Mouse (Mus musculus) embryonic stem cell, embryonic (primary cell): ENCODE results near the gene Gpn2.

ENCODE experiments used
- CTCF ChIA-PET, 4 experiments: fragments of 300-600 bp in 2 of 4; fragments of 350-600 bp in 2 of 4; sonication (Branson Sonifier 250); formaldehyde crosslinking; loops; one replicate each; lab custom pipeline; 2022; ENCODE audit warnings: inconsistent platforms in 2 of 4; lab: Charles Lee
- POLR2A ChIA-PET, 4 experiments: fragments of 300-600 bp in 2 of 4; fragments of 350-600 bp in 2 of 4; sonication (Branson Sonifier 250); formaldehyde crosslinking; loops; one replicate each; lab custom pipeline; 2022; ENCODE audit warnings: antibody characterized with exemption in 4 of 4, inconsistent platforms in 1 of 4; lab: Charles Lee

Gene Gpn2

DNA sequence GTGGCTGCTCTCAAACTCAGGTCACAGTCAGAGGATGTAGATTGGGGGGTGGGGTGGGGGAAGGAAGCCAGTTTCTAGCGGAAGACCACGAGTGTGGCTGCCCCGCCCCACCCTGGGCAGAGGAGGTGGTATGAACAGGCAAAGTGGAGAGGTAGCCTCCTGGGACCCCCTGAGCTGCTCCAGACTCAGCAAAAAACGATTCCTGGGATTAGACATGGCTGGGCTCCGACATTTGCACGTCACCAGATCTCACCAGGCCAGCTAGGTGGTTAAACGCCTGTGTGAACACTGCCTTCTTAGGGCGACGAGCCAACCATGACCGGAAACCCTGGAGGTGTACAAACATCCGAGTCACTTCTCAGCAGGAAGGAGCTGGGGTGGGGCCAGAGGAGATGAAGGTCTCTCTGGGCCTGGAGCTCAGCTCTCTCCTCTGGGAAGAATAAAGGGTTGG lies 41.5 kb downstream of the Gpn2 start:
- CTCF ChIA-PET: interaction anchor here (0.6 to 4.8 kb wide), 16 partner anchors 8 to 347 kb away, joined by 3 to 21 read pairs (median 5); partner anchors contain the start of genes Zdhhc18 (in 2 of the 4) and Sfn (in 1 of the 4)
- POLR2A ChIA-PET: interaction anchor here (0.5 to 4.9 kb wide), 50 partner anchors 7 to 523 kb away, joined by 3 to 36 read pairs (median 4); partner anchors contain the start of genes Gpatch3 (in 2 of the 4), Arid1a (in 1 of the 4), Nudc (in 1 of the 4) and Pigv (in 1 of the 4)

DNA sequence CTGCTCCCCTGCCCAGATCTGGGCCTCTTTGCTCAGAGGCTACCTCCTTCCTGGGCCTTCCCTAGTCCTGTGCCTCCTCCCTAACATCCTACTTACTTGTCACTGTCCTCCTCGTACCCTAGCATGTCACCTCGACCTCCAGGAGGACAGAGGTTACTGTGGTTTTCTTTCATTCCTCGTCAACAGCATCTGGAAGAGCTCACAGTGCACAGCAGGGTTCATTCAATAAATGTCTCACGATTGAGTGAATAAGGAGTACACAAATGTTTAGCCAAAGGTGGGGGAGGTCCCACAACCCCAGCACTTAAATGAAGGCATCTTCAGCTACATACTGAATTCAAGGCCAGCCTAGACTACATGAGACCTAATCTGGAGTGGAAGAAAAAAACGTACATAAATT lies 42.1 kb downstream of the Gpn2 start:
- POLR2A ChIA-PET: interaction anchor here (0.5 to 4.9 kb wide), 42 partner anchors 7 to 489 kb away, joined by 3 to 36 read pairs (median 4); partner anchors contain the start of genes Gpatch3 (in 2 of the 4), Arid1a (in 1 of the 4), Nudc (in 1 of the 4) and Pigv (in 1 of the 4)
- CTCF ChIA-PET: interaction anchor here (0.6 to 4.8 kb wide), 13 partner anchors 7 to 347 kb away, joined by 3 to 21 read pairs (median 7); partner anchors contain the start of genes Zdhhc18 (in 2 of the 4) and Sfn (in 1 of the 4)

DNA sequence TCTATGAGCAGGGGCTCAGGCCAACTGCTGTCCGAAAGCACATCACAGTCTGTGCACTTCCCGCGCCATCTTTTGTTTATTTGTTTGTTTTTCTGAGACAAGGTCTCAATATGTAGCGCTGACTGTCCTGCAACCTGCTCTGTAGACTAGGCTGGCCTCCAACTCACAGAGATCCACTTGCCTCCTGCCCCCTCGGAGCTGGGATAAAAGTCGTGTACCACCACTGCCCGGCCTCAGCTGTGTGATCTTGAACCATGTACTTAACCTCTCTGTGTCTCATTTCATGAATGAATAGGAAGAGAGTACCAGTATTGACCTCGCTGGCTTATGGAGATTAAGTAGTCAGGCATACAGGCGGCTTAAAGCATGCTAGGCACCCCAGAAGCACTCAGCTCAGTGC lies 42.5 kb downstream of the Gpn2 start:
- CTCF ChIA-PET: interaction anchor here (0.6 to 4.8 kb wide), 9 partner anchors 12 to 25 kb away, joined by 3 to 21 read pairs (median 5); partner anchors contain the start of gene Sfn (in 1 of the 4)
- POLR2A ChIA-PET: interaction anchor here in 2 of 4 experiments (0.5 to 3.7 kb wide), 17 partner anchors 9 to 298 kb away, joined by 3 to 23 read pairs (median 6); partner anchors contain the start of gene Sfn (in 1 of the 2)

DNA sequence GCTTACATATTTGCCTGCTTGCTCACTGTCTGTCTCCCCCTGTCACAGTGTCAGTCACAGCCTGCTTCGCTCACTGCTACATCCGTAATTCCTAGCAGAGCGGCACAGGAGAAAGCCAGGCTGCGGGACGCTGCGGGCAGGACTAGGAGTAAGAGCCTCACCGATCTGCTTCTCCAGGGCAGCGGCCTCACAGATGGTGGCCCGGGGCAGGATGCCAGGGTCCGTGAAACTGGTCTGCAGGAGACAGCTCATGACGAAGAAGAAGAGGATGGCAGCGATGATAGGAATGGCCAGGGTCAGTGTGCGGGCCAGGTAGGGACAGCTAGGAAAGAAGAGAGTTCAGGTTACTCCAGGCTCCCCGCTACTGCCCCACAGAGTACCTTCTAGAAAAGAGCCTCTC lies 42.9 kb downstream of the Gpn2 start:
- ChIA-PET POLR2A (interaction anchor here in 3 of 4 experiments (0.5 to 3.7 kb wide), 18 partner anchors 9 to 298 kb away, joined by 3 to 23 read pairs (median 4); partner anchors contain the start of genes Sfn (in 1 of the 3) and Zdhhc18 (in 1 of the 3)), CTCF (interaction anchor here (0.6 to 4.8 kb wide), 11 partner anchors 13 to 65 kb away, joined by 3 to 21 read pairs (median 4); partner anchors contain the start of gene Sfn (in 1 of the 4))

DNA sequence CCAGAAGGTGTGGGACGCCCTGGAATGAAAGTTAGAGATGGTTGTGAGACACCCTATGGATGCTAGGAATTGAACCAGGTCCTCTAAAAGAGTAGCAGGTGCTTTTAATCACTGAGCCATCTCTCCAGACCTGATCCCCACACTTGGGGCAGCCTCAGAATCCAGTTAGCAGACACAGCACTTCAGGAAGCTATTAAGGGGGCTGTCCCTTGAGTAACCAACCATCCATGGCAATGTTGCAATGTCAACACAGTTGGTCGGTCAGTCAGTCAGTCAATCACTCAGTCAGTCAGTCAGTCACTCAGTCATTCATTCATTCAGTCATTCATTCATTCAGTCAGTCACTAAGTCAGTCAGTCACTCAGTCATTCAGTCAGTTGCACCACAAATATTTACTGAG lies 44.4 kb downstream of the Gpn2 start:
- ChIA-PET CTCF (interaction anchor here in 2 of 4 experiments (0.6 to 4.8 kb wide), 5 partner anchors 14 to 22 kb away, joined by 3 to 20 read pairs (median 4); partner anchors contain the start of gene Zdhhc18 (in 2 of the 2)), POLR2A (interaction anchor here in 3 of 4 experiments (0.8 to 2.9 kb wide), 12 partner anchors 9 to 148 kb away, joined by 3 to 9 read pairs (median 3); partner anchors contain the start of genes Tent5b (in 1 of the 3) and Zdhhc18 (in 1 of the 3))

DNA sequence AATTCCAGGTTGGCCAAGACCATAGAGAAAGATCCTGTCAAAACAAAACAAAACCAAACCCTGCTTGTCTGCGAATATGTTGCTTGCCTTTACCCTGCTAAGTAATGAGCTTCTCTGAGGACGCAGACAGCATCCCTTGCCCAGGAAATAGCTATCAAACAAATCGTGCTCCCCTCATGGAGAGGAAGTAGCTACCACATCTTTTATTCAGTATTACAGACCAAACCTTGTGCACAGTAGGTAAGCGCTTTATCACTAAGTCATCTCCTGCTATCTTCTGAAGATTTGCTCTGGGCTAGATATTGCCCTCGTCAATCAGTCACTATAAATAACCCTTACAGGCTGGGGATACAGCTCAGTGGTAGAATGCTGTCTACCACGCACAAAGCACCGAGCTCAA lies 45.0 kb downstream of the Gpn2 start:
- ChIA-PET POLR2A (interaction anchor here (0.6 to 2.9 kb wide), 13 partner anchors 8 to 123 kb away, joined by 3 to 9 read pairs (median 3); partner anchors contain the start of gene Sfn (in 1 of the 4)), CTCF (interaction anchor here in 3 of 4 experiments (0.6 to 4.8 kb wide), 6 partner anchors 10 to 21 kb away, joined by 3 to 20 read pairs (median 4); partner anchors contain the start of gene Zdhhc18 (in 2 of the 3))

DNA sequence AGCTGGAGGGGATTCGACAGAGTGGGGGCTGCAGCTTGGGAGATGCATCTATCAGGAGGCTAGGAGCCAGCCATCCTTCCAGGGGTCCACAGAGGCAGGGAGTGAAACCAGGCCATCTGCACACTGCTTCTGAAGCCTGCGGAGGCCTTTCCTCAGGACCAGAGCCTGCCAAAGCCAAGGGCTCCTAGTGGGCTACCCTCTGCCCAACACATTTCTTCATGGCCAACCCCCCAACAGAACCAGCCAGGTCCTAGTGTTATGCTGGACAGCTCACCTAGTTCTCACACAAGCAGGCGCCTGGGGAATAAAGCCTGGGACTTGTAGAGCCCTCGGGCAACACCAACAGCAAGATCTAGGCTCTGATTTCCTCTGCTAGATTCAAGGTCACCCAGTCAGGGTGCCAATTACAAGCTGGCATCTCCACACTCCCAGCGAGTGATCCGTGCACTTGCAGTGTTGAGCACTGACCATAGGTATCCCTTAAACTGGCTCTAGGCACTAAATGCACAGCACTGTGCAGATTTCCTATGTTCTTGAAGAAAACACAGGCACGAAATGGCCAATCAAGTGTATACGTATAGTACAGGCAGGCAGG lies 46.3 kb downstream of the Gpn2 start:
- CTCF ChIA-PET: interaction anchor here in 1 of 4 experiments (0.7 to 1.9 kb wide), 3 partner anchors 20 to 28 kb away, joined by 3 to 6 read pairs (median 3); partner anchors contain the start of genes Sfn and Zdhhc18
- POLR2A ChIA-PET: interaction anchor here in 3 of 4 experiments (0.7 to 3.0 kb wide), 9 partner anchors 9 to 238 kb away, joined by 3 to 10 read pairs (median 3); no protein-coding TSS in a partner anchor

DNA sequence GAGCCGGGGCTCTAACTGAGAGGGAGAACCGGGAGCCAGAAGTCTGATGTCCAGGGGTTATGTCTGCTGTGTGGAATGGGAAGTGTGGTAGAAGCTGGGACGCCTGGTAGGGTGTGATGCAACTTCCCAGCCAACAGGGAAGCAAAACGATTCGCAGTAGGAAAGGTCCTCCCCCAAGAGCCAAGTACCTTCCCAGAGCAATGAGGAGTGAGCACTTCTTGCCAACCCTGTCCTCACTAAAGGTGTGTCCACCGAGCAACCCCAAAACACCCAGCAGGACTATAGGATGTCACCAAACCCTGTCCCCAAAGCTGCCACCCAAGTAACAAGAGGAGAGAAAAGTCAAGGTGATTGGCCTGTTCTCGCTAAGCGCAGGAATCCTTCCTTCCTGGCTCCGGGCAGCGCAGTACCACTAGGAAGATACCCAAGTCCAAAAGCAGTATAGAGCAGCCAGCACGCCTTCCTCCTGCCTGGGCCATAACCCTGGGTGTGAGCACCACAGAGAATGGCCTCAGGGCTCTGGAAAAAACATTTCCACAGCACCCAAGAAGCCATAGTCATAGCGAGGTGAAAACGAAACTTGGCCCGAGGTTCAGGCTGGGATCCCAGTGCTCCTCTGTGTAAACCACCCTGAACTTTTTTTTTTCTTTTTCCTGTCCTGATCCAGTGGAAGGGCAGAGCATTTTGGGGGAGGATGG lies 47.1 kb downstream of the Gpn2 start:
- CTCF ChIA-PET: interaction anchor here (0.6 to 1.3 kb wide), 9 partner anchors 17 to 685 kb away, joined by 3 to 6 read pairs (median 4); partner anchors contain the start of gene Zdhhc18 (in 3 of the 4)
- POLR2A ChIA-PET: interaction anchor here in 3 of 4 experiments (0.8 to 3.4 kb wide), 20 partner anchors 7 to 209 kb away, joined by 3 to 36 read pairs (median 4); partner anchors contain the start of genes Gpatch3 (in 1 of the 3), Nudc (in 1 of the 3), Trnp1 (in 1 of the 3) and Zdhhc18 (in 1 of the 3)

DNA sequence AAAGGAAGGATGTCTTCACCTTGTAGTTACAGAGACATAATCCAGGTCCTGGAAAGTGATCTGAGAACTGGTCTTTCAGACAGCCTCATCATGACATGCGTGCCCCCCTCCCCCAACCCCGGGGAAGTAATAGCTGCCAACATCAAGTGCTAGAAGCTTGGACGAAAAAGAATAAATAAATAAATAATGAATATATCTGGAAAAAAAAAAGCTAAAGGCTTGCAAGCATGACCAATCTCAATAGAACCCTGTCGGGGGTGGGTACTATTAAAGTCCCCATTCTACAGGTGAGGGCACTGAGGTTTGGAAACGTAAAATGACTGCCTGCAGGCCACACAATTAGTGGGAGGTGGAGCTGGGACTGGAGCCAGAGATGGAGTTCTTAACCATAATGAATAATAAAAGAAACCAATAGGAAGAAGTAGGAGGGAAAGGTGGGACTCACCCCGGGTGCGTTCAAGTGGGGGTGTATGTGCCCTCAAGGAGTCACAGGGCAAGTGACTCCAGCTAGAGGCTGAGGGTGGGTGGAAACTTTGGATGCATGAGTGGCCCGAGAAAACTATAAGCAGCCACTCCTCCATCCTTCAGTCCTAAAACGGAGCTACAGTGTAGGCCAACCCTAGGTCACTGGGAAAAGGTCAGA lies 47.7 kb downstream of the Gpn2 start:
- CTCF ChIA-PET: interaction anchor here (0.5 to 1.3 kb wide), 15 partner anchors 10 to 684 kb away, joined by 3 to 6 read pairs (median 4); partner anchors contain the start of gene Zdhhc18 (in 3 of the 4)
- POLR2A ChIA-PET: interaction anchor here in 3 of 4 experiments (0.8 to 3.4 kb wide), 26 partner anchors 8 to 279 kb away, joined by 3 to 36 read pairs (median 4); partner anchors contain the start of genes Gpatch3 (in 1 of the 3), Nudc (in 1 of the 3), Trnp1 (in 1 of the 3) and Zdhhc18 (in 1 of the 3)

DNA sequence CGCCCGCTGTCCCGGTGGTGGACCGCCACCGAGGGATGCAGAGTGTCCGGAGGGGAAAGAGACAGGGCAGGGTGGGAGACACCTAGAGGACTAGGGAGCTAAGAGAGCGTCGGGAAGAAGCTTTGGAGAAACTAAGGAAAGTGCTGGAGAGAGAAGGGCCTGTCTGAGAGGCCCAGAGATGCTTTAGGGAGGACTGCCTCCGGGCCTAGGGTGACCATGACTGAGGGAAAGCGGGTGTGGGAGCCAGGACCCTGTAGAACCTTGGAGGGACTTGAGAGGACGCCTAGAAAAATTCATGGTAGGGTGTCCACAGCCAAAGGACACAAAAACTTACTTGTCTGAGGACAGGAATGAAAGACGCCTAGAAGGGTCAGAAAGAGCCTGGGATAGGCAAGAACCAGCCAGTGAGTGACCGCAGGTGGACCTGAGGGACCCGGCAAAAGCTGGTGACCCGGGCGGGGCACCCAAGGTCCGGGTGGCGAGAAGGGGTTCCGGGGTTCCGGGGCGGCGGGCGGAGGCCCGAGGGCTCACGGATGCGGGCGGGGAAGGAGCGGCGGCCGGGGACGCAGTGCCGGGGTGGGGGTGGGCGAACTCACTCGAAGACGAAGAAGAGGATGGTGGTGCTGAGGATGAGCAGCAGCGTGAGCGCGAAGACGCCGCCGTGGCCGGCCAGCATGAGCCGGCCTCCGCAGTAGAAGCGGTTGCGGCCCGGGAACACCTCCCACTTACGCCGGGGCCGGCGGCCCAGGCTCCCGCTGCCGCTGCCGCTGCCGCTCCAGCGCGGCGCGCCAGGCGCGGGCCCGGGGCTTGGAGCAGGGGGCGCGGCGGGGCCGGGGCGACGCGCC lies 48.5 kb downstream of the Gpn2 start:
- POLR2A ChIA-PET: interaction anchor here in 3 of 4 experiments (0.6 to 3.4 kb wide), 50 partner anchors 8 to 554 kb away, joined by 3 to 36 read pairs (median 4); partner anchors contain the start of genes Zdhhc18 (in 2 of the 3), Cep85 (in 1 of the 3), Gpatch3 (in 1 of the 3) and Gpn2 (in 1 of the 3)

DNA sequence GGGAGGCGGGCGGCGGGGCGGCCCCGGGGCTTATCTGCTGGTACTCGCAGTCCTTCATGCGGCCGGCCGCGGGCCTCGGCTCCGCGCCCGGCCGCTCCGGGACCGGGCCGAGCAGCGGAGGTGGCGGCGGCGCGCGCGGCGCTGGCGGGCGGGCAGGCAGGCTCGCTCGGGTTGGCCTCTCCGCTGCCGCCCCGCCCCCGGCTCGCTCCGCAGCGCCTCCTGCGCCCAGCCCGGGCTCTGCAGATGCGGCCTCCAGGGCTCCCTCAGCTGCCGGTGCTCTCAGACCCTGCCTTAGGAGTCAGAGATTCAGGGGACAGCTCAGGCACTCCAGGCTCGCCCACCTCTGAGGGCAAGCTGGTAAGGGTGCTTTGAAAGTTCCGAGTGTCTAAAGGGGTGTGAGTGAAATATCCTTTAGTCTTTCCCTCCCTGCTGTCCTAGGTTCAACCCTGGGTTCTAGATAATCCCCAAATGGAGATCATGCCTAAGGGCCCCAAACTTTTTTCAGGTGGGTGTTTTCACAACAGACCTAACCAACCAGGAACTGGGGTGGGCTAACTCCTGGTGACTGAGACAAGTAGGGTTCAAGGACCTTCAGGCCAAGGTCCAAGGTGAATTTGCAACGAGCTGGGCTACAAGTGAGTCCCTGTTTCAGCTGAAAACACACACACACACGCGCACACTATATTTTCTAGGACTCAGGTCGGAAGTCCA lies 49.3 kb downstream of the Gpn2 start:
- CTCF ChIA-PET: interaction anchor here in 3 of 4 experiments (0.5 to 1.9 kb wide), 26 partner anchors 8 to 231 kb away, joined by 3 to 13 read pairs (median 4); partner anchors contain the start of gene Zdhhc18 (in 3 of the 3)

More for the DNA sequence above, 48.5 kb downstream of the Gpn2 start:
- CTCF ChIA-PET: interaction anchor here (0.5 to 1.9 kb wide), 28 partner anchors 8 to 232 kb away, joined by 3 to 13 read pairs (median 5); partner anchors contain the start of genes Zdhhc18 (in 2 of the 4) and Gpn2 (in 1 of the 4)

DNA sequence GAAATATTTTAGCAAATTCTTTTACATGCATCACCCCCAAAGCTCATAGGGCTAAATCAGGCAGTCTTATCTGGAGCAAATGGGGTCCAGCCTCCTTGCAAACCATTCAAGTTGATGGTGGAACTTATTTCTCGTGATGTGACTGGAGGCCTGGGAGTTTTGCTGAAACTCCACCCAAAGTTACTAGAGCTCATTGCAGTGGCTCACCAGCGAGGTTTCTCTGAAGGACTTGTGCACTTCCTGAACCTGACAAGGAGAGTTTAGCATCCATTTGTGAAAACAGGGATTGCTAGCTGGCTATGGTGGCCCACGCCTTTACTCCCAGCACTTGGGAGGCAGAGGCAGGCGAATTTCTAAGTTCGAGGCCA lies 49.9 kb downstream of the Gpn2 start:
- CTCF ChIA-PET: interaction anchor here in 3 of 4 experiments (0.6 to 1.9 kb wide), 23 partner anchors 9 to 230 kb away, joined by 3 to 13 read pairs (median 4); partner anchors contain the start of gene Zdhhc18 (in 3 of the 3)

More for the DNA sequence above, 49.3 kb downstream of the Gpn2 start:
- POLR2A ChIA-PET: interaction anchor here in 3 of 4 experiments (0.6 to 3.4 kb wide), 58 partner anchors 8 to 553 kb away, joined by 3 to 36 read pairs (median 4); partner anchors contain the start of genes Zdhhc18 (in 2 of the 3), Cep85 (in 1 of the 3), Gpatch3 (in 1 of the 3) and Gpn2 (in 1 of the 3)

More for the DNA sequence above, 49.9 kb downstream of the Gpn2 start:
- POLR2A ChIA-PET: interaction anchor here in 3 of 4 experiments (0.6 to 3.4 kb wide), 59 partner anchors 8 to 553 kb away, joined by 3 to 36 read pairs (median 4); partner anchors contain the start of genes Zdhhc18 (in 2 of the 3), Cep85 (in 1 of the 3), Gpatch3 (in 1 of the 3) and Gpn2 (in 1 of the 3)
